Comparison of ENCODE assay signal across 8 mouse cellular contexts in genomic region chr10:74925324-74925723, GRCm38 (mm10). TPM values are rescaled to one million over a fixed set of nuclear protein-coding genes. Genes with fewer than 3 reads are reported as not detected.
DNase-seq lines count a peak whose midpoint lies in the region; ATAC-seq lines count a peak whose summit lies in the region.

No protein-coding gene starts in this region.

- no peak for ATAC-seq in heart, embryonic 11.5 days (replicated peaks; ENCODE audit: insufficient number of reproducible peaks, low FRiP score, low TSS enrichment)
- ATAC-seq in kidney, embryonic 15.5 days (replicated peaks; ENCODE audit: low FRiP score) = no peak
- 0 out of 2 replicates have a peak, but pooled peaks have one; percentile 4 for ATAC-seq in midbrain, embryonic 15.5 days (replicated peaks)

- peaks cover 7% of the 10 kb centered on the region; the same call in 1 of the 2 replicates for H3K27me3 ChIP-seq in heart, embryonic 11.5 days (ENCODE audit: control insufficient read depth, insufficient read depth, low read length)
- 0 out of 2 replicates have a peak, but pooled peaks cover 6% of the 10 kb centered on the region for H3K27me3 ChIP-seq in kidney, embryonic 15.5 days
- H3K27me3 ChIP-seq in midbrain, embryonic 15.5 days (replicated peaks) = no peaks in the 10 kb centered on the region

- DNase-seq in left cerebral cortex, adult 18-20 months (ENCODE audit: low spot score in 2 of 2) = peak; percentile 69 to 78
- DNase-seq in left cerebral cortex, adult 11 months (ENCODE audit: low spot score) = no peak
- peak; percentile 52 to 69 for DNase-seq in cerebellum, postnatal 4 days (ENCODE audit: low spot score in 2 of 2)
- peak; percentile 50 for DNase-seq in liver
- DNase-seq in testis, postnatal 14 days (ENCODE audit: low spot score) = peak; percentile 42

- H3K4me1 ChIP-seq in heart, embryonic 11.5 days (ENCODE audit: control insufficient read depth, insufficient read depth, low read length) = no peaks in the 10 kb centered on the region
- 0 out of 2 replicates have a peak, but pooled peaks cover 4% of the 10 kb centered on the region for H3K4me1 ChIP-seq in kidney, embryonic 15.5 days
- H3K4me1 ChIP-seq in midbrain, embryonic 15.5 days = peaks cover 4% of the 10 kb centered on the region; the same call in 1 of the 2 replicates

- 13% methylated on average over 21 of the region's 21 CpGs for WGBS in heart, embryonic 11.5 days (ENCODE audit: insufficient replicate concordance)
- 19% methylated on average over 21 of the region's 21 CpGs for WGBS in kidney, embryonic 15.5 days
- WGBS in midbrain, embryonic 15.5 days = 15% methylated on average over 21 of the region's 21 CpGs

- no peaks in the 10 kb centered on the region for H3K36me3 ChIP-seq in heart, embryonic 11.5 days (ENCODE audit: control insufficient read depth, insufficient read depth, low read length)
- H3K36me3 ChIP-seq in kidney, embryonic 15.5 days = no peaks in the 10 kb centered on the region
- H3K36me3 ChIP-seq in midbrain, embryonic 15.5 days (replicated peaks) = no peaks in the 10 kb centered on the region

- no peaks in the 10 kb centered on the region for H3K9me3 ChIP-seq in heart, embryonic 11.5 days (replicated peaks; ENCODE audit: control insufficient read depth, low read length)
- no peaks in the 10 kb centered on the region for H3K9me3 ChIP-seq in kidney, embryonic 15.5 days (replicated peaks)
- H3K9me3 ChIP-seq in midbrain, embryonic 15.5 days = no peaks in the 10 kb centered on the region

- H3K4me2 ChIP-seq in heart, embryonic 11.5 days = peak overlapping the region; percentile 49
- H3K4me2 ChIP-seq in kidney, embryonic 15.5 days = peak overlapping the region; percentile 48
- peak overlapping the region; percentile 50 for H3K4me2 ChIP-seq in midbrain, embryonic 15.5 days

- H3K9ac ChIP-seq in heart, embryonic 11.5 days (ENCODE audit: low read depth, low read length) = no peak overlapping the region
- H3K9ac ChIP-seq in kidney, embryonic 15.5 days = no peak overlapping the region
- no peak overlapping the region for H3K9ac ChIP-seq in midbrain, embryonic 15.5 days

- no peak overlapping the region for H3K27ac ChIP-seq in heart, embryonic 11.5 days (ENCODE audit: low read depth, low read length)
- no peak overlapping the region for H3K27ac ChIP-seq in kidney, embryonic 15.5 days
- H3K27ac ChIP-seq in midbrain, embryonic 15.5 days = no peak overlapping the region

- no peak overlapping the region for H3K4me3 ChIP-seq in heart, embryonic 11.5 days (ENCODE audit: low read depth, low read length)
- peak overlapping the region; percentile 18 for H3K4me3 ChIP-seq in kidney, embryonic 15.5 days (replicated peaks)
- H3K4me3 ChIP-seq in midbrain, embryonic 15.5 days = peak overlapping the region; percentile 26

RNA-seq across cellular contexts. Expression of gene Gnaz, which starts 41.7 kb away (rescaled TPM):
- total RNA-seq in left cerebral cortex, adult 18-20 months (2021) = 100 to 1,000 TPM; 120 to 126 TPM
- polyA plus RNA-seq in heart, embryonic 11.5 days (2014; fragmentation: Nextera tagmentation; extraction: Ambion mirVana) = 2.1 and 2.7 TPM in 2 replicates
- 5.3 and 6.7 TPM in 2 replicates for polyA plus RNA-seq in kidney, embryonic 15.5 days (2015; fragmentation: Nextera tagmentation; extraction: Ambion mirVana)
- polyA plus RNA-seq in midbrain, embryonic 15.5 days (2015; fragmentation: Nextera tagmentation; extraction: Ambion mirVana) = 86.2 and 96.0 TPM in 2 replicates

Comparison
In these comparisons a context has a peak if more than half of its experiments do, and no peak if none do; other contexts are left out.
1. RNA of gene Gnaz, which starts 41.7 kb away (polyA plus RNA-seq): 86.2 to 96.0 TPM in midbrain, embryonic 15.5 days; 5.3 to 6.7 TPM in kidney, embryonic 15.5 days and 2.1 to 2.7 TPM in heart, embryonic 11.5 days; every median in the first group is over 10 times any median in the second.
2. Peak in every context shown above with its lines, with median percentiles within 50 percentile points of each other: H3K4me2 ChIP-seq.